Mouse (Mus musculus) gastrocnemius, adult 18-20 months (tissue): ENCODE measurements around the gene Tspan17. TPM values are rescaled to one million over a fixed set of nuclear protein-coding genes. Genes with fewer than 3 reads are reported as not detected.
A peak's percentile ranks its signal among the peaks of the same experiment; 100 is the strongest.

Experiments used
- DNase-seq: peaks from one replicate; pipeline ENCODE4 v3.0.0; 2021; ENCODE audit warnings: low spot score
- long read RNA-seq, 2 experiments: library from polyadenylated mRNA; stranded (forward); transcript quantifications; one replicate each; pipeline ENCODE4 v2.0.0; 2021
- total RNA-seq, 2 experiments: library from RNA; stranded (reverse); gene quantifications; 2 replicates each; pipeline ENCODE4 v1.2.3; 2021

Tspan17 gene
- 10 to 100 TPM; 19.1 to 23.1 TPM for total RNA-seq
- long read RNA-seq, experiment 1, transcript Tspan17-201 (8 exons, 1,585 nt), result major isoform, 12 of 24 reads
- long read RNA-seq, experiment 1, partial matches to known transcripts, result 3 of 24 reads
- long read RNA-seq, experiment 1, other reads (novel, unspliced or antisense), result 9 of 24 reads
- long read RNA-seq, experiment 2, transcript Tspan17-201 (8 exons, 1,585 nt), result major isoform, 7 of 12 reads
- long read RNA-seq, experiment 2, partial matches to known transcripts, result 2 of 12 reads
- long read RNA-seq, experiment 2, other reads (novel, unspliced or antisense), result 3 of 12 reads

DNA sequence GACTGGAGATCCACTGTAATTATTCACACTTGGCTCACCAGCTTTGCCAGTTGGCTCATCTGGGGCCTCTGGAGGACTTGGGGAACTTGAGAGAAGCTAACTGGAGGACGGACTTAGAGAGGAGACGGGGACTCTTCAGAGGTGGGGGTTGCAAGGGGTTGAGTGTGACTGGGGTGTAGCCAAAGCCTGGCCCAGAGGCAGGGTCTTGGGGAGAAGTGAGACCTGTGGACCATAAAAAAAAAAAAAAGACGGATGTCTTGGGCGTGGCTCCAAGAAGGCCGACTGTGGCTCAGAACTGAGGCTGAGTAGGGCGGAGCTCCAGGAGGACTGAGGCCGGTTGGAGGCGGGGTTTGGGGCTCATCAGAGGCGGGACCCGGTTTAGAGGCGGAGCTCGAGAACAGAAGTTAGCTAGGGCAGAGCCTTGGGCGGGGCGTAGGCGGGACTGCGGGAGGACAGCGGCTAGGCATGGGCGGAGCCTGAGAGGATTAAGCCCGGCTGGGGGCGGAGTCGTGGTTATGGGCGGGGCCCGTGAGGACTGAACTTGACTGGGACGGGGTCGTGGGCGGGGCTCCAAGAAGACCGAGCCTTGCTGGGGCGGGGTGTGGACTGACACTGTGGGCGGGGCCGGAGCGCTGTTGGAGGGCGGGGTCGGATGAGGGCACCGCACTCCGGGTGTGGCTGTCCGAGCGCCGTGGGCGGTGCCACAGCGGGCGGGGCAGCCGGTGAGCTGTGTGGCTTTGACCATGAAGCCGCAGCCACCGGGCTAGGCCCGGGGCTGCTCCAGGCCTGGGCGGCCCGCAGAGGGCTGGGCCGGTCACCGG is at the start of gene Tspan17:
TSS of gene Tspan17 (plus strand) at position 638 of the 821 bp plus-strand sequence.
- peak; percentile 99 for DNase-seq

DNA sequence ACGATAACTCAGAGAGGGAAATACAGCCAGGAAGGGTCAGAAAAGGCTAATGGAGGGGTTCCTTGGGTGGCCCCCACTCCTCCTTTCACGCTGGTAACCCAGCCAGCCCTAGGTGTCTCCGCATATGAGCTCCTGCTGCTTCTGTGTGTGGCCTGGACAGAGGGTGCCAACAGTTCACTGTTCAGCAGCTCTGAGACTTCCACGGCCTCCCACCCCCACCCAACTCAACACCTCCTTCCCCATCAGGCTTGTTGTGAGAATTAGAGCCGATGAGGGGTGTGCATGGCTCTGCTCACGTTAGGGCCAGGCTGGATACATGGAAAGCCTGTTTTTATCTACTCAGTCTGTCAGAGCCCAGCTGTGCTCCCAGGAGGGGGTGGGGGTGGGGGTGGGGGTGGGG is 43.1 kb upstream of the Tspan17 start:
- no peak for DNase-seq

DNA sequence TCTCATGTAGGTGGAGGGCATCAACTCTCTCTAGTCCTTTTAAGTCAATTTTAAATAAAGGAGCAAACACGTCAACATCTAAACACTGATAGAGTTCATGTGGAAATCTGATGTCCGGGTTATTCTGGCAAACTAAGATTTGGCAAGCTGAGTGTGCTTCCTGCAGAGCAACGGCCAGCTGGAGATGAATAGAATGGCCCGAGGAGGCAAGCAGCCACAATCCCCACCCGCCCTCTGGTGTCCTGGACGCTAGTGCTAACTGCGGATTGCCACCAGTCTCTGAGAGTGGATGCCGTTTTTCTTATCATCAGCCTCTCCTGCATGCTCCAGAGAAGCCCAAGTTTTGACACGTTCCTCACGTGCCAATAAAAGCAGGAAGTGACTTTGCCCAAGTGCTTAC is 42.3 kb upstream of the Tspan17 start:
- no peak for DNase-seq

DNA sequence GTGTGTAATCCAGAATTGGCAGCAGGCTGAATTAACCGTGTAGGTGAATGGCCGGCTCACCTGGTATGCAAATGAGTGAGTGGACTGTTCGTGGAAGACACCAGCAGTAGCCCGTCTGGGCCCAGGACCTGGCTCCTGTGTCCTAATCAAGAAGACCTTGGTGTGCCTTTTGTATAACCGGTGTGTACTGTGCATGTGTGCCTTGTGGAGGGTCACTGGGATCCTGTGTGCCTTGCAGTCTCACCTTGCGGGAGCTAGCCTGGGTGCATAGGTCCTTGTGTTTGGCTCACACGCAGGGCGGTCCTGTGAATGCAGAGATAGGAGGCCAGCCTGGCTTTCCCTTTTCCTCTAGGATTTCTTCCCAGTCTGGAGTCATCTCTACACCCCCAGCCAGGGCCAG is 41.0 kb upstream of the Tspan17 start:
- no peak for DNase-seq

DNA sequence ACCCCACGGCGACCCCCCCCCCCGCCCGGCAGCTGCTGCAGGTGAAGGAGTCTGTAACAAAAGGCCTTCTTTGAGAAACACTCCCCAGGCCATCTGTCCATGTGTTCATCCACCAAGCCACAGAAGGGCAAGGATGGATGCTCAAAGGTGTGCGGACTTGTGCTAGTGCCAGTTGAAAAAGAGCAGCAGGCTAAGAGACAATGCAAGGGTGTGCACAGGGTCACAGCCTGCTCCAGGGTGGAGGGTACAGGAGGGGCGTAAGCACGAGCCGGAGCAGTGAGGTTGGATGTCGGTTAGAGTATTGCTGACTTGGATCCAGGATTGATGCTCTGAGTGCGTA is 40.5 kb upstream of the Tspan17 start:
- no peak for DNase-seq

DNA sequence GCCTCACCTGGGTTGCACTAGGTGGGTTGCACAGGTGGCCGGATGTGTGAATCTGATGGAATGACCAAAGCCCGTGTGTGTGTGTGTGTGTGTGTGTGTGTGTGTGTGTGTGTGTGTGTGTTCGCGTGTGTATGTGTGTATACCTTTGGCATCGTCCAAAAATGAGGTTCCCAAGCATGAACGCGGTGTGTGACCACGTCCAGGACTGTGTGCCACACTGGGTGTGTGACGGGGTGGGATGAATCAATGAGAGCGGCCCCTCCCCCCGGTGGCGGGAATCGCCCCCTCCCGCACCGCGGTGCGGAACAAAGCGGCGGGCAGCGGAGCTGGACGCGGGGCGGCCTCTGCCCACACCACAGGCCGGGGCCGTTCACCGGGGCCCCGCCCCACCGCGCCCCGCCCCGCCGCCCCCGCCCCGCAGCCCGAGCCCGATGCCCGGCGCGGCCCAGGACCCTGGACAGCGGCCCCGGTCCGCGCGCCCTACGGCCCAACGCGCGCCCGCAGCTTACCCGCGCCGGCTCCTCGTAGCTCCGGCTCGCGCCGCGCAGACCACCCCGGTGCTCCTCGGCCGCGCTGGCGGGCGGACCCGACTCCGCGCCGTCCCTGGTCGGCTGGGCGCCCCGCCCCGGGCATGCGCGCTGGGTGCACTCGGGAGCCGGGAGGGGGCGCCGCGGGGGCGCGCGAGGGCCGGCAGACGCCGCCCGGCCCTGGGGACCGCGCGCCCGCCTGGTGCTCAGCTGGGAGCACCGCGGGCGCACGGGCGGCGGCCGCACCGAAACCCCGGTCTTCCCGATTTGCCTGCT is 39.9 kb upstream of the Tspan17 start:
- DNase-seq, result no peak

DNA sequence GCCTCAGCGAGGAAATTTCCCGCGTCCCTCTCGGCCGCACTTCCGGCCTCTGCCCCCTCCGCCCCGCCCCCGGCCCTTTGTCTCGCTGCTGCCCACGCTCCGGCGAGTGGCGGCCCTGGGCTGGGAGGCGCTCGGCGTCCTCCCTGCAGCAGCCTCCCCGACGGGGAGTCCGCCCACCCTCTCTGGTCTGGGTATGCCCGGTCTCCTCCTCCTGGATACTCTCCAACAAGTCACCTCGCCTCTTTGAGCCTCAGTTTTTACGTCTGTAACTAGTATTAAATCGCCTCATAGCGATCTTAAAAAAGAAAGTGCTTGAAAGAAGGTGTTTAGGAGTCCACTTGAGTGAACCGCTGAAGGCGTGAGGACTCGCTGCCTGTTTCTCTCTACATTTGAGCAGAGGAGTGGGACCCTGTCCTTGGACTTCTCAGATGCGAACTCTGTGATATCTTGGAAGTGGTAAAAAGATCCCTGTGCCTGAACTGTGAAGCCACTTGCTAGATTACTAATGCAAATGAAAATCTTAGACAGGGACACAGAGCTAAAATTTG is 39.2 kb upstream of the Tspan17 start, which contains the start of gene Gprin1:
TSS of gene Gprin1 (minus strand) at position 11 of the 548 bp plus-strand sequence.
- DNase-seq, result no peak

DNA sequence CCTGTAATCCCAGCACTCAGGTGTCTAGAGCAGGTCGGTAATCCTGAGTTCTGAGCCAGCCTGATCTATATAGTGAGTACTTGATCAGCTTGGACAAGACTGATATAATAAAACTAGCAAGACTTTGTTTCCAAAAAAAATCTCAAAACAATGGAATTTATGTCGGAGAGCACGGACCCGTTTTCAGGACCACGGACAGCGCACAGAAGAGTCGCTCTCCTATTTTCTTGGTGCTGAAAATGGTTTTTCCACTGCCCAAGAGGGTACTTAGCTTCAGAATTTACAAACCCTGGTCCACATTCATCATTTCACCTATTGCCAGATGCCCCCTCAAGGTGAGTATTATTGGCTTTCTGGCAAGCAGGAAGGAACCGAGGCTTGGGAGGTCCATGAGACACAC is 38.5 kb upstream of the Tspan17 start:
- no peak for DNase-seq

DNA sequence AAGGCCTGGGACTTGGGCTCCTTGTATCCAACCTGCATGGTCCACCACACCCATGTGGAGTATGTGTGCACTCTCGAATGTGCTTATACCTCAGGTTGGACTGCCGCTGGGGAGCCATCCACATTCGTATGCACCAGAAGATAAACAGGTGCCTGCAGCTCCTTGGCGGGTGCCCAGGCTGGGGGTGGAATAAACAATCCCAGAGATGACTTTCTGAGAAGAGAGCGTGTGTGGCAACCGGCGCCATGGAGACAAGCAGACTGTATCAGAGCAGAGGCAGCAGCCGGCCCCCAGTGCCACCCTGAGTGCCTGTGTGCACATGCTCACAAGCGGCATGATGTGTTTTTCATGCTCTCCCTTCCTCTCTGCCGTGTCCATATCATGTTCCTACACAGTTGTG is 36.5 kb upstream of the Tspan17 start:
- no peak for DNase-seq

DNA sequence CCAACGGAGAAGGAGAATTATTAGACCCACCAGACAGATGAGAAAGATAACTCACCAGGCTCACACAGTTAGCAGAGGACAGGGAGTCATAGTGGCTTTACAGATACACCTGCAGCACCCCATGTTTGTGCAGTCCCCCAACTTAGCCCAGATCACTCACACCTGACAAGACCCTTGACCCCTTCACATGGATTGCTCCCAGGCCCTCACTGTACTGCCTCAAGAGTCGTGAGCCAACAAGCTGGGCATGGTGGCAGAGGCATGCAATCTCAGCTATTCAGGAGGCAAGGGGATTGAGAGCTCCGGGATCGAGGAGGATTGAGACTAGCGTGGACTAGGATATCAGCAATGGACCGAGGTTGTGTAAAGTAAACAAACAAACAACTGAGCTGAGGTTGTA is 35.4 kb upstream of the Tspan17 start:
- DNase-seq, result no peak

DNA sequence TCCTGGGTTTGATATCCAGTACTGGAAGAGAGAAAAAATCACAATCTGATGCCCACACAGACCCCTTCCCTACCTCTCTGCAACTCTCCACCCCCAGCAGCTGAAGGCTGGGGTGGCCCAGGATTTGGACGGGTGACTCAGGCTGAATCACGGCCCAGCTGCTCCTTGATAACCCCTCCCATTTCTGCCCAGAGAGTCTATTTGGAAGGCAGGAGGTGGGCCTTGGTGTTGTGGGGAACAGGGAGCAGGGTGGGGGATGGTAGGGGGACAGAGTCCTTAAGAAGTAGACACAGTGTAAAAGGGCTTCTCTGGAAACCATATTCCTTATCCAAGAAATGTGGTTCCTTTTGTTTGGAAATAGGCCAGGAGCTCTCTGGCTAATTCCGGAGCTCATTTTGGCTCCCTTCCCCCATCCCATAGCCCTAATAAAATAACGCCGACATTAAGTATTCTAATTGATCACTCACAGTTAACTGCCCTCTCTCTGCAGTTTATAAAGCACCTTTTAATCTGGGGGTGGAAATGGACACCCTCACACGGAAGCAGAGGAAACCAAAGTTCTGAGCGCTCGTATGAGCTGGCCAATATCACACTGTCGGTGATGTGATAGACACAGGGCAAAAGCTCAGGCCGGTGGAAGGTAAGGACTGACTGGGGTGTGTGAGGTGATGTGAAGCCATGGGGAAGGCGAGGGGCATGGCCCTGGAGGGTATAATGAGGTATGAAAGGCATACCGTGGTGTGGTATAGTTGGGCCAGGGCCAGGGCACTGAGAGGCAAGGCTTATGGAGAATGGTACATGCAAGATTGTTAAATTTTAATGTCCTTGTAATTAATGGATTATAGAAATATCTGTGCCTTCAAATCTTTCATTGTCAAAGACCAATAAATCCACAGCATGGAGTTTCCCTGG is 34.8 kb upstream of the Tspan17 start:
- DNase-seq, result no peak

DNA sequence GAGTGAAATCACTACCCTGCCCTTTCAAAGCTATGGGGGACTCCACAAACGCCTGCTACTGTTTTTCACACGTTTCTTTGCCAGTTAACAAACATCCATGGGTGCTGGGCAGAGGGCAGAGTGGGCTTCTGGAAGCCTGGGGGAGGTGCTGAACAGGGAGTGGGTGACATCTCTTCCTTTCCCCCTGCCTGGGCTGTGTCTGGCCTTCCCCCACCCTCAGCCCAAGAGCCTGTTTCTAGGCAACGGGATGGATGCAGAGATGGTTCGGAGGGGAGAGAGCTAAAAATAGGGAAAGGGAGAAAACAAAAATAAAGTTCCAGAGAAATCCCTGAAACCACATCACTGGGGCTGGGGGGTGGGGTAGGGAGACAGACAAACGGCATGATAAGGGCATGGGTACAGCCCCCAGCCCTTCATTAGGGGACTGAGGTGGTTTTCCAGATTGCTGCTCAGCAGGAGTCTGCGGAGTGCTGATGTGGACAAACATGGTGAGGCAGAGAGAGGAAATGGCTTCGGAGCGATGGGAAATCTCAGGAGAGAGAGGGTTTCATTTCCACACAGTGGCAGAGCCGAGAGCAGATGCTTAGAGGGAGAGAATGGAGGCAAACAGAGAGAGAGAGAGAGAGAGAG is 33.9 kb upstream of the Tspan17 start:
- DNase-seq, result no peak

DNA sequence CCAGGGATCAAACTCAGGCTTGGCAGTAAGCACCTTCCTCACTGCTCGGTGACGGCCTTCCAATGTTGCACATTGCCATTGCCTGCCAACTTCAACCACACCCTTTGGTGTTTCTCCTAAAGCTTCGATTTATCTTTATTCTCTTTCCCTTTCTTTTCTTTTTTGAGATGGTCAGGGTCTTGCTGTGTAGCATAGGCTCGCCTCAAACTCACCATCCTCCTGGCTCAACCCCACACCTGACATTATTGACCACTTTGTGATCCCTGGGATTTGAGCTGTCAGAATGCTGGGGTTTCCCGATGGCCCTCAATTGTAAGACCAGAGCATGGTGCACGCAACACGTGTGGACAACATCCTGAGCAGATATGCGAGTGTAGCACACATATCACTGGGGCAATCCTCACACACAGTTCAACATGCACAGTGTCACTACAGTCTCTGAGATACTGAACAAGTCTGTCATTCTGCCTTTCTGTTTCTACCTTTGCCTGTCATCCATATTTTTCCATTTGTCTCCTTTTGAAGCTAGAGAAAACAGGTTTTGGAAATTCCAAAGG is 32.9 kb upstream of the Tspan17 start:
- DNase-seq, result no peak

DNA sequence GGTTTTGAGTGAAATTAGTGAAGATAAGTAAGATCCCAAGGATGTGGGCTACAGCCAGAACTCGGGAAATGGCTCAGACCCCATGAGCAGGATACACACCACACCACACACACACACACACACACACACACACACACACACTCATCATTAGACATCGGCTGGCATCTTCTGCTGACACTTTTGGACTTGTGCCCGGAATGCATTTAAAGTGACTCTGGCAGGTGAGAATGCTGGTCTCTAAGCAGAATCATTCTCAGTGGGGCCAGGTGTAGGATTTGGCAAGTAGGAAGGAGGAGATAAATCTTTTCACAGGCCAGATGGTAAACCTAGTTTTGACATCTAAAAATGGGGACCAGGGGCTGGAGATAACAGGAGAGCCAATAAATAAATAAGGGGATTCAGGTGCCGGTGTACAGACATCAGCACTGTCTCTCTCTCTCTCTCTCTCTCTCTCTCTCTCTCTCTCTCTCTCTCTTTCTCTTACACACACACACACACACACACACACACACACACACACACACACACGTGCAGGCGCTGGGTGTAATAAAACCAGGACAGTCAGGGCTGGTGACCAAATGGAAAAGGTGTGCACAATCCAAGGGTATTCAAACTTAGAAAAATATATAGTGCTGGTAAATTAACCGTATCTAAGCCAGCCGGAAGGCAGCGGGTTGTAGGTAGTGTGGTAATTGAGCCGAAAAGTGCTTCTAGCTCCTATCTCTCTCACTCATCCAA is 31.9 kb upstream of the Tspan17 start:
- DNase-seq, result no peak

DNA sequence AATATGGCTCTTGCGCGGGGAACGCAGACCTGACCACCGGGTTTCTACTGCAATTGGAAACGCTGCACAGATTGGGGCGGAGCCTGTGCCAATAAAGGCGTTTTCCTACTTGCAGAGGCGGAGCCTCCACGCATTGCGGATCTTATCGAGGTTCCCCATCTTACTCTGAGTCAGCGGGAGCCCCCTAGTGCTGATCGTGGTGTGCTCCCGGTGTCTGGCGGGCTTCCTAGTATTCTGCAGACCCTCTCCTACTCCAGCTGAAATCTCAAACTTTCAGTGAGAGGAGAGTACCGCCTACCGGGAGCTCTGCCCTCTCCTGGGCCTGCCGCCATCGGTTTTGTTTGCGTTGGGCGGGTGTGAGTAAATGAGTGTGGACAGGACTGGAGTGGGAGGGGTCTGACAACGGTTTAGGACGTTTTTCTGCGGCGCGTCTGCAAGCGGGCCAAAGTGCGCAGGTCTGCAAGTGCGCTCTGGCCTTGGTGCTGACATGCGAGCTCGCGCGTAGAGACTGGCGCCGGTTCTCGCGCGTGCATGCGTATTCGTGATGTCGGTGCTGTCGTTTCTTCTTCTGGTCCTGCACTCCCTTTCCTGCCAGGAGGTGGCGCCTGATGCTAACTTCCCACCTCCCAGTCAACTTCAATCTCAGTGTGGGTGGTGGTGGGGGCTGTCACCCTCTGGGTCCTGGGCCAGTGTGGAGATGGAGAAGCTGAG is 31.0 kb upstream of the Tspan17 start:
- peak; percentile 70 for DNase-seq

DNA sequence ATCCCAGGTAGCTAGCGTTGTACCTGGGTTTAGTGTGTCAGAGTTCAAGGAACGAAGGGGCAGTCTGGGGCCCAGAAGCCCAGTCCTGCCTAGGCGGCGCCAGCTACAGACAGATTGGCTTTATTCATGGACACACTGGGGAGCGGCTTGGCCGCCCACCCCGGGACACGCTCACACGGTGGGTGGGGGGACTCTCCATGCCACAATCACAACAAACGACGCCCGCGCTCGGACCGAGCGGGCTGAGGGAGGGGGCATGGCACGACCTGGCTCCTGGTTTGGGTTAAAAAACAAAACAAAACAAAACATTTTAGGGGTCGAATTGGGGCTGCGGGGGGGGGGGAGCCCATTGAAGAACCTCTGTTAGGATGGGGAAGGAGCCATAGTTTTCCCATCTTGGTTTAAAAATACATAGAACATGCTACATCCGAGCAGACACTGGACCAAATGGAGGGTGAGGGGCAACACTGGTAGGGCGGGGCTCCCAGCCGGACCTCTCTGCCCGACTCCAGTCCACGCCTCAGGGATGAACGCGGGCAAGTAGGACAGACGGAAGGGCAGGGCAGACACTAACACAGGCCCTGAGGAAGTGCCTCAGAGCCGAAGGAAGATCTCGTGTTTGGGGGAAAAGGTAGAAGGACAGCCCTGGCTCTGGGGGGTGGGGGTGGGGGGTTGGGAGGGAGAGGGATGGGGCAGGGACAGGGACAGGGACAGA is 30.3 kb upstream of the Tspan17 start:
- DNase-seq, result no peak

DNA sequence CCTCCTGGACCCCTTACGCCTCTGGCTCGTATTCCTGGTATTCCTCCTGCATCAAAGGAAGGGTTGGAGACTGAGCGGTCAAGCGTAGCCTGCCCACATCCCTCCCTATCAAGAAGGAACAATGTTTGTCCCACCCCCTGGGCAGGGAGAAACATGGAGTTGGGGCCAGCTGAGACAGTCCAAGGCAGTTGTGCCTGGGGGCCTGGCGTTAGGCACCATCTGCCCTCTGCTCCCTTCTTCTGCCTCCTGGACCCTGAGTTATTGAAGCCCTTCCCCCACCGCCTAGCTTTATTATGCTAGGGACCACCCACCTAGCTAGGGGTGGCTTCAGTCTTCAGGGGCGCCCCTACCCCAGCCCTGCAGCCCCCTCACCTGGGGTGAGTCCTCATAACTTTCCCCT is 29.7 kb upstream of the Tspan17 start:
- DNase-seq, result no peak
